Mouse (Mus musculus) hindbrain, embryonic 12.5 days (tissue): Measurements from ENCODE around the gene Add2. TPM values are rescaled to one million over a fixed set of nuclear protein-coding genes. Genes with fewer than 3 reads are reported as not detected.
A peak's percentile ranks its signal among the peaks of the same experiment; 100 is the strongest.

Experiments used
- ATAC-seq: fragments of 200-750 bp; cut with Nextera tagmentation; 2 replicates; pipeline ENCODE4 v1.8.0; 2017; ENCODE audit warnings: moderate TSS enrichment; ENCODE audit not compliant: low FRiP score
- H3K27ac ChIP-seq: fragments of 300-500 bp; sonication (generic); 2 replicates; pipeline ENCODE4 v1.5.1; 2016; ENCODE audit warnings: mild to moderate bottlenecking
- H3K27me3 ChIP-seq: fragments of 300-500 bp; sonication (generic); 2 replicates; pipeline ENCODE4 v1.6.1; 2016; ENCODE audit warnings: mild to moderate bottlenecking
- H3K36me3 ChIP-seq: fragments of 300-500 bp; sonication (generic); 2 replicates; pipeline ENCODE4 v1.6.1; 2016; ENCODE audit warnings: mild to moderate bottlenecking
- H3K4me1 ChIP-seq: fragments of 300-500 bp; sonication (generic); 2 replicates; pipeline ENCODE4 v1.6.1; 2016
- H3K4me2 ChIP-seq: fragments of 300-500 bp; sonication (generic); replicated peaks from 2 replicates; pipeline ENCODE4 v1.6.1; 2016; ENCODE audit warnings: mild to moderate bottlenecking
- H3K4me3 ChIP-seq: fragments of 300-500 bp; sonication (generic); 2 replicates; pipeline ENCODE4 v1.5.1; 2016; ENCODE audit warnings: mild to moderate bottlenecking
- H3K9ac ChIP-seq: fragments of 300-500 bp; sonication (generic); 2 replicates; pipeline ENCODE4 v1.6.1; 2016; ENCODE audit warnings: mild to moderate bottlenecking, moderate library complexity
- H3K9me3 ChIP-seq: fragments of 300-500 bp; sonication (generic); replicated peaks from 2 replicates; pipeline ENCODE4 v1.6.1; 2016; ENCODE audit warnings: mild to moderate bottlenecking
- WGBS: fragments of 180-500 bp; shearing (Covaris S2); methylation state at CpG from one replicate; pipeline ENCODE4 v1.1.7; 2016; 5-methylcytosine and 5-hydroxymethylcytosine counted together
- polyA plus RNA-seq: library from polyadenylated mRNA; unstranded; fragments of >200 nt; fragmentation: Nextera tagmentation; extraction: Ambion mirVana; gene quantifications from 2 replicates; pipeline ENCODE4 v1.2.1, GENCODE M21; 2016

Gene Add2
- polyA plus RNA-seq, 1 experiment from 2014 or later, result 115 TPM

DNA sequence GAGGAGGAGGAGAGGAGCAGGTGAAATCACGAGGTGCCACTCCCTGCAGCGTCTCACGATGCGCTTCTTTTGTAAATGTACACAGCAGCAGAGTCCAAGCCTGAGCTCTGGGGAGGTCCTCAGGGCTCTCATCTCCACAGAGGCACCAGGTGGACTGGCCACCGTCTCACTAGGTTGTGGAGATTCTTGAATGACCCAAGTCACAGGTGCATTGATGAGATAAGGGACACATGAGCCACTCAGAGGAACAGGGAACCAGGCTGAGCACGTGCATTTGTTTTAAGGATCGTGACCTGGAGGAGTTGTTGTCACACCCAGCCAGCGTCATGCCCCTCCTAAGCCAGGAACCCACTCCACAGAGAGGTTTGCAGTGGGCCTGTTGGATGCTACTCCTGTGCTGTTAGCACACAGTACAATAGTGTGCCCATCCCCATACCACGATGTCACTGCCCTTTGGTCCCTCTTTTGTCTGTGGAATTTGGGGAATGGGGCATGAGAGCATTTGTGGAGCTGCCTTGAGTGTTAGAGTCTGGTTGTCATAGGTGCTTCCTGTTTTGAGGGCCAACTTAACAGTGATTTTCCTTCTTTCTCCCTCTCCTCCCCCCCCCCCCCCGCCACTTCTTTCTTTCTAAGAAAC, 65.8 kb downstream of the Add2 start:
- no peaks in the 10 kb centered on the region for H3K27me3 ChIP-seq
- no peak overlapping the region for H3K27ac ChIP-seq
- no peak for ATAC-seq
- H3K4me3 ChIP-seq, result no peak overlapping the region
- WGBS, result 74% methylated on average over 10 of the region's 10 CpGs
- H3K4me1 ChIP-seq, result peaks cover 10% of the 10 kb centered on the region
- no peaks in the 10 kb centered on the region for H3K9me3 ChIP-seq
- H3K36me3 ChIP-seq, result peaks cover 44% of the 10 kb centered on the region
- no peak overlapping the region for H3K4me2 ChIP-seq
- no peak overlapping the region for H3K9ac ChIP-seq

DNA sequence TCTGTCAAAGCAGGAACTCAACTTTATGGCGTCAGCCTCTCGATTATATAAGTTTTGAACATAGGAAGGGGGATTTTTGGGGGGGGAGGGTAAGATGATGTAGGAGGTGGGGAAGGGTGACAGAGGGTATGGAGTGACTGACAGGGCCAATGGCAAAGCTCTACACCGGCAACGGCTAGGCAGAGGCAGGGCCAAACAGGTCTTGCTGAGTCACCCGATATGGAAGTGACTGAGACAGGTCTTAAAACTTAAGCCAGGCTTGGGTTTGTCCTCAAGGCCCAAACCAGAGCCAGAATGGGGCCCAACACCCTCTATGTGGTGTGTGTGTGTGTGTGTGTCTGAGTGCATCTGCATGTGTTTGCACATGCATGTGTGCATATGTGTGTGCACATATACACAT, 67.0 kb downstream of the Add2 start:
- Histone ChIP-seq H3K4me2 (no peak overlapping the region), H3K36me3 (peaks cover 50% of the 10 kb centered on the region), H3K4me1 (peaks cover 10% of the 10 kb centered on the region), H3K27me3 (no peaks in the 10 kb centered on the region), H3K27ac (no peak overlapping the region), H3K9me3 (no peaks in the 10 kb centered on the region), H3K9ac (no peak overlapping the region), H3K4me3 (no peak overlapping the region)
- no peak for ATAC-seq
- 81% methylated on average over 5 of the region's 5 CpGs for WGBS

DNA sequence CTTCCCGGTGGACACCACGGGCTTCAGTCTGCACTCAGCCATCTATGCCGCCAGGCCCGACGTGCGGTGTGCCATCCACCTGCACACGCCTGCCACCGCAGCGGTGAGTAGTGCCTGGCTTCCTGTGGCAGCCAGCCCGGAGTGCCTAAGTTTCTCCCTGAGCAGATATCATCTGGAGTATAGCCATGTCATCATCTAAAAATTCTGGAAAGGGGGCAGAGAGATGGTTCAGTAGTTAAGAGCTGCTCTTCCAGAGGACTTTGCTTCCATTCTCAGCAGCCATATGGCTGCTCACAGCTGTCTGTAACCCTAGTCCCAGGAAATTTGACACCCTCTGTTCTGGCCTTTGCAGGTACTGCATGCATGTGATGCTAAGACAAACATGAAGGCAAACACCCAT, 68.3 kb downstream of the Add2 start:
- WGBS, result 92% methylated on average over 10 of the region's 10 CpGs
- Histone ChIP-seq H3K27ac (no peak overlapping the region), H3K4me2 (no peak overlapping the region), H3K27me3 (no peaks in the 10 kb centered on the region), H3K9me3 (no peaks in the 10 kb centered on the region), H3K36me3 (peaks cover 59% of the 10 kb centered on the region), H3K9ac (no peak overlapping the region; the same call in 1 of the 2 replicates), H3K4me3 (no peak overlapping the region), H3K4me1 (peaks cover 10% of the 10 kb centered on the region)
- no peak for ATAC-seq

DNA sequence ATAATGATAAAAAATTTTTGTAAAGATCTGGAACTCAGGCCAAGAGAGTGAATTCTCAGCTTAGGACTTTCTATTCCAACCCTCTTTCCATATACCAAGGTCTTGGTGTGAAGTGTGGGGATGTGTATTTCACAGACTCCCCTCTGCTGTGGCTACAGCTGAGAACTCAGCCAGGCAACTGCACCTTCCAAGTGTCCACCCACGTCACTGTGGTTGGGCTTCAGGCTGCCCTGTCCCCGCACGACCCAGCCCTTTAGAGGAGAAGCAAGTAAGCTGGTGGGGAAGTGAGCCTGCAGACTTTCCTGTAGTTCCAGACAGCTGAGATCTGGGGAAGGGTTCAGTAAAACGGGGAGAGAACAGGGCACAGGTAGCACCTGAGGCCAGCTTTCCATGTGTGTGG, 68.7 kb downstream of the Add2 start:
- Histone ChIP-seq H3K4me2 (no peak overlapping the region), H3K27me3 (no peaks in the 10 kb centered on the region), H3K9me3 (no peaks in the 10 kb centered on the region), H3K4me1 (peaks cover 13% of the 10 kb centered on the region), H3K4me3 (no peak overlapping the region), H3K36me3 (peaks cover 60% of the 10 kb centered on the region), H3K27ac (no peak overlapping the region), H3K9ac (no peak overlapping the region)
- no peak for ATAC-seq
- WGBS, result 68% methylated on average over 4 of the region's 4 CpGs

DNA sequence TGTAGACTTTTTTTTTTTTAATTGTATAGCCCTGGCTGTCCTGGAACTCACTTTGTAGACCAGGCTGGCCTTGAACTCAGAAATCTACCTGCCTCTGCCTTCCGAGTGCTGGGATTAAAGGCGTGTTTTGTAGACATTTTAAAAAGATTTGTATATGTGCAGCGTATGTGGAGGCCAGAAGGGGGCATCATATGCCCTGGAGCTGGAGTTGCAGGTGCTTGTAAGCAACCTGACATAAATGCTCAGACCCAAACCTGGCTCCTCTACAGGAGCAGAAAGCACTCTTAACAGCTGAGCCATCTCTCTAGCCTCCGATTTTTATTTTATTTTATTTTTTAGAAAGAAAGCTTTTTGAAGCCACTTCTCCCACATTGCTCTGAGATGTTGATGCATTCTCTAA, 70.5 kb downstream of the Add2 start:
- H3K36me3 ChIP-seq, result peaks cover 58% of the 10 kb centered on the region
- H3K4me2 ChIP-seq, result no peak overlapping the region
- no peaks in the 10 kb centered on the region for H3K9me3 ChIP-seq
- no peak overlapping the region for H3K27ac ChIP-seq
- H3K27me3 ChIP-seq, result no peaks in the 10 kb centered on the region
- ATAC-seq, result no peak
- peaks cover 17% of the 10 kb centered on the region for H3K4me1 ChIP-seq
- H3K4me3 ChIP-seq, result no peak overlapping the region
- no peak overlapping the region for H3K9ac ChIP-seq
- WGBS, result 82% methylated on average over 4 of the region's 4 CpGs

DNA sequence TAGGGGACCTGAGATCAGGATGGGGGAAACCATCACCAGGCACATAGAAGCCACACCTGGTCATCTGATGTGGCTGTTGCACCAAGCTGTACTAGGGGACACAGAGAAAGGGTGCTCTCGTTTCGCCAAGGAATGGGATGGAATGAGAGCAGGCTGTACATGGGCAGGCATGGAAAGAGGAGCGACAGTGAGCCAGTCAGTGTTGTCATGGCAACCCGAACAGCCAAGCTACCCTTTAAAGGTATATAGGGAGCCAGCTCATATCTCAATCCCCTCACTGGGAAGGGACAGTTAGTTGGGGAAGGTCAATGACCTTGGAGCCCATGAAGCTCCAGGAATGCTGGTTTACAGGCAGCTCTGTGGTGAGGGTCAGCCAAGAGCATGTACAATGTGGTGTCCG, 73.0 kb downstream of the Add2 start:
- Histone ChIP-seq H3K9ac (no peak overlapping the region), H3K27me3 (no peaks in the 10 kb centered on the region), H3K4me2 (no peak overlapping the region), H3K36me3 (peaks cover 72% of the 10 kb centered on the region), H3K4me3 (no peak overlapping the region), H3K9me3 (no peaks in the 10 kb centered on the region), H3K27ac (no peak overlapping the region), H3K4me1 (peaks cover 17% of the 10 kb centered on the region)
- no peak for ATAC-seq
- 81% methylated on average over 5 of the region's 5 CpGs for WGBS

DNA sequence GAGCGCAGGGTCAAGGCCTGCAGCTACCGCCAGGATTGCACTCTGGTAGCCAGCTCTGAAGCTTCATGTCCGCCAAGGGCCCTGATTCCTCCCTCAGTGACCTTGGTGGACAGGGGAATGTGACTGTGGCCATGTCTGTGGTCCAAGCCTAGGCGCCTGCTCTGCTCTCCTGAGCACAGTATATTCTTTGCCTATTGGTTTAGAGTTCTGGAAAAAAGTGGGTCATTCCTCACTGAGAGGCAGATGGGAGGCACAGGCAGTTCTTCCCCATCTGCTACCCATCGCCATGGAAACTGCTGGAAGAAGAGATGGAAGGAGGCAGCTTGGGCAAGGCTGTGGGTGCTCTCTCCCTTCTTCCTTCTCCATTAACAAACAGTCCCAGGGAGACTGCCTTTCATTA, 74.4 kb downstream of the Add2 start:
- Histone ChIP-seq H3K4me2 (no peak overlapping the region), H3K4me3 (no peak overlapping the region), H3K4me1 (peaks cover 13% of the 10 kb centered on the region), H3K27ac (0 out of 2 replicates have a peak overlapping the region, but pooled peaks have one; percentile 69), H3K27me3 (no peaks in the 10 kb centered on the region), H3K36me3 (peaks cover 75% of the 10 kb centered on the region), H3K9ac (no peak overlapping the region), H3K9me3 (no peaks in the 10 kb centered on the region)
- WGBS, result 75% methylated on average over 5 of the region's 5 CpGs
- peak; percentile 36 for ATAC-seq

DNA sequence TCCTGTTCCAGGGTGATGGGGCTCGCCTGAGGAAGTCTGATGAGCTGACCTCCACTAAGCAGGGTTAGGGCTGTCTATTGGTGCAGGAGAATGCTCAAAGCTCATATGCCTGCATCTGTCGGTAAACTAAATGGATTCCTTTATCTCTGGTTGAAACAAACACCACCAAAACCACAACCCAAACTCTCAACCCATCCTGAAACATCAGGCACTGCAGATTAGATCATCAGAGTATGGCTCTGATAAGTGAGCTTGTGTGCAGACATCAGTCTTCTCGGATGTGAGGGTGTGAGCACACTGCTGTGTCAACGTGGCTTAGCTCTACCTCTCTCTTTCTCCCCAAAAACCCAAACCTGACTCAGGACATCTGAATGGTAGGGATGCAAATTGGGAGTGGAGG, 75.1 kb downstream of the Add2 start:
- H3K4me1 ChIP-seq, result peaks cover 7% of the 10 kb centered on the region; the same call in 1 of the 2 replicates
- H3K9ac ChIP-seq, result no peak overlapping the region
- H3K36me3 ChIP-seq, result peaks cover 77% of the 10 kb centered on the region
- WGBS, result 81% methylated on average over 4 of the region's 4 CpGs
- no peaks in the 10 kb centered on the region for H3K27me3 ChIP-seq
- no peak for ATAC-seq
- no peak overlapping the region for H3K4me3 ChIP-seq
- no peak overlapping the region for H3K27ac ChIP-seq
- H3K9me3 ChIP-seq, result no peaks in the 10 kb centered on the region
- no peak overlapping the region for H3K4me2 ChIP-seq

DNA sequence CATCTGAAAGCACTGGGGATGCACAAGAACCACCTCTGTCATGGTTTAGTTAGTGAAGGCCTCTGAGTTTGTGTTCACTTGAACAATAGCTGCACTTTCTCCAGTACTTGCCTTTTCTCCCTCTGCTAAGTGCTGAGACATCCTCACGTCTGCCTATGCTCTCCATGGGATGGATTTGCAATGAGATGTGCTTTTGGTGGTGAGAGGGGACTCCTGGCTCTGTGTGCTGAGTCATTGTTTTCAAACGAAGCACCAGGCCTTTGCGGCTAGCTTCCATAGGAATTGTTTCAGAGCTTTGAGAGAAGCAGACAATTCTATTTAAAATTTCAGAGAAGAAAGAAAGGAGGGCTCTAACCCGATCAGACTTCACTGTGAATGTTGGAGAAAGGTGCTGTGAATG, 76.2 kb downstream of the Add2 start:
- Histone ChIP-seq H3K4me2 (no peak overlapping the region), H3K27ac (no peak overlapping the region), H3K4me1 (peaks cover 7% of the 10 kb centered on the region; the same call in 1 of the 2 replicates), H3K9me3 (no peaks in the 10 kb centered on the region), H3K9ac (no peak overlapping the region), H3K4me3 (no peak overlapping the region), H3K27me3 (no peaks in the 10 kb centered on the region), H3K36me3 (peaks cover 83% of the 10 kb centered on the region)
- WGBS, result 70% methylated on average over 4 of the region's 4 CpGs
- ATAC-seq, result no peak

DNA sequence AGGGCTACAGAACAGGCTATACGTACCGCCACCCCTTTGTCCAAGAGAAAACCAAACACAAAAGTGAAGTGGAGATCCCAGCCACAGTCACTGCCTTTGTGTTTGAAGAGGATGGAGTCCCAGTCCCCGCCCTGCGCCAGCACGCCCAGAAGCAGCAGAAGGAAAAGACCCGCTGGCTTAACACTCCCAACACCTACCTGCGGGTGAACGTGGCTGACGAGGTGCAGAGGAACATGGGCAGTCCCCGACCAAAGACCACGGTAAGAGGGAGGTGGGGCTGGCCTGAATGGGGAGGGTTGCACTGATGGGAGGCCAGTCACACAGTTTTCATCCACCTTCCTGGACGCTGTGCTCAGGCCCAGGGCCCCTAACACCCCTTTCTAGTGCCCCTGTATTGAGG, 77.6 kb downstream of the Add2 start:
- H3K4me3 ChIP-seq, result no peak overlapping the region
- no peak overlapping the region for H3K4me2 ChIP-seq
- no peak for ATAC-seq
- H3K4me1 ChIP-seq, result peaks cover 7% of the 10 kb centered on the region; the same call in 1 of the 2 replicates
- WGBS, result 83% methylated on average over 12 of the region's 12 CpGs
- no peaks in the 10 kb centered on the region for H3K27me3 ChIP-seq
- H3K9me3 ChIP-seq, result no peaks in the 10 kb centered on the region
- H3K36me3 ChIP-seq, result peaks cover 92% of the 10 kb centered on the region
- no peak overlapping the region for H3K9ac ChIP-seq
- no peak overlapping the region for H3K27ac ChIP-seq

DNA sequence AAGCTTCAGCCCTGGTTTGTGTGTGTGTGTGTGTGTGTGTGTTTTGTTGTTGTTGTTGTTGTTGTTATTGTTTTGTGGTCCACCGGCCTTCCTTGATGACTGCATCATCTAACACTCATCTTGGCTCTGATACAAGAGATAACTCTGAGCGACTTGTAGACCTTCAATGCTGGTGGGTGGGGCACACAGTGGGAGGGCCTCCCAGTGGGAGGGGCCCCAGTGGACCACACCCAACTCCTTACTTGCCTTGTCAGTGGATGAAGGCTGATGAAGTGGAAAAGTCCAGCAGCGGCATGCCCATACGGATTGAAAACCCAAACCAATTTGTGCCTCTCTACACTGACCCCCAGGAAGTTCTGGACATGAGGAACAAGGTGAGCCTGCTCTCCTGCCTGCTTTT, 78.6 kb downstream of the Add2 start:
- Histone ChIP-seq H3K9me3 (no peaks in the 10 kb centered on the region), H3K4me3 (no peak overlapping the region), H3K9ac (no peak overlapping the region), H3K27ac (no peak overlapping the region), H3K36me3 (peaks cover 92% of the 10 kb centered on the region), H3K4me2 (no peak overlapping the region), H3K4me1 (peaks cover 4% of the 10 kb centered on the region; the same call in 1 of the 2 replicates), H3K27me3 (no peaks in the 10 kb centered on the region)
- WGBS, result 94% methylated on average over 4 of the region's 4 CpGs
- no peak for ATAC-seq

DNA sequence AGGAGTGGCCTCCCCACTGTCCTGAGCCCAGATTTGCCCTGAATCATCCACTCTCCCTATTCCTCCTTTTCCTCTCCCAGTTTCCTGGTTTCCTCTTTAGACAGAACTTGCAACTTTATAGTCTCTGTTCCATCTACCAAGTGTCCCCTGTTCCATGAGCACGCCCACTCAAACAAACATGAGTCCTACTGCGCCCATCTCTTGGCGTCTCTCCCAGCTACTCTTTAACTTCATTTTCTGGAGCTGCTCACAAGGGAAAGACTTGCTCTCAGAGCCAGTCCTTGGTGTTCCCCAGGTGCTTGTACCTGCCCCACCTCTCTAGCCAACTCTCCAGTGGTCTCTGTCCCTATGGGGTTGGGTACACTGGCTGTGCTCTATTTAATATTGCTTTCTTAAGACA, 87.4 kb downstream of the Add2 start:
- no peak overlapping the region for H3K4me3 ChIP-seq
- no peak for ATAC-seq
- no peaks in the 10 kb centered on the region for H3K9me3 ChIP-seq
- H3K4me2 ChIP-seq, result no peak overlapping the region
- no peak overlapping the region for H3K9ac ChIP-seq
- 94% methylated on average over 3 of the region's 3 CpGs for WGBS
- no peaks in the 10 kb centered on the region for H3K4me1 ChIP-seq
- peaks cover 93% of the 10 kb centered on the region for H3K36me3 ChIP-seq
- H3K27me3 ChIP-seq, result no peaks in the 10 kb centered on the region
- H3K27ac ChIP-seq, result no peak overlapping the region

DNA sequence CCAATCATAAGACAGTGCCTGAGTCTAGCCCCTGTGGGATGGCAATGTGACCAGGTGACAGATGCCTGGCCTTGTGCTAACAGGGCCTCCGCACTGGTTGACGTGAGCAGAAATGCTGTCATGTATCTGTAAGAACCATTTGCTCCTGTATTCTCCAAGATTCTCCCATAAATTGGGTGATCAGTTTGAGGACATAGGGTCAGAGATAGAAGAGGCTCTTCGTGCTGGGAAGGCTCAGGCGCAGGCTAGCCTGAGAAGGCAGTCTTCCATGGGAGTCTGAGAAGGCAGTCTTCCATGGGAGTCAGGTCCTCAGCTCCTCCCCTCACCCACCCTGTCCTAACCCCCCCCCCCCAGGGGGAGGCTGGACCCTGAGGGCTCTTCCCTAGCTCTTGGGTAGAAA, 94.6 kb downstream of the Add2 start:
- H3K27me3 ChIP-seq, result no peaks in the 10 kb centered on the region
- H3K9ac ChIP-seq, result no peak overlapping the region
- H3K27ac ChIP-seq, result no peak overlapping the region
- H3K9me3 ChIP-seq, result no peaks in the 10 kb centered on the region
- H3K36me3 ChIP-seq, result peaks cover 31% of the 10 kb centered on the region
- H3K4me1 ChIP-seq, result no peaks in the 10 kb centered on the region
- H3K4me2 ChIP-seq, result no peak overlapping the region
- WGBS, result 88% methylated on average over 4 of the region's 4 CpGs
- no peak overlapping the region for H3K4me3 ChIP-seq
- no peak for ATAC-seq
